11 mouse cellular contexts compared by ENCODE assay signal in genomic region chr3:58582788-58583426, GRCm38 (mm10). TPM values are rescaled to one million over a fixed set of nuclear protein-coding genes. Genes with fewer than 3 reads are reported as not detected.
DNase-seq lines count a peak whose midpoint lies in the region; ATAC-seq lines count a peak whose summit lies in the region.
"Had no signal": no experiment of that assay in that cellular context is flagged by ENCODE, and none has a peak within 500 bp of the region (broad histone marks: within the 10 kb centered on the region; RNA-seq: fewer than 3 reads in every experiment).

No protein-coding gene starts in this region.

- no peak overlapping the region for H3K9ac ChIP-seq in liver, embryonic 16.5 days (ENCODE audit: low read depth, low read length)
- H3K9ac ChIP-seq: lung, embryonic 15.5 days had no signal

- peak; percentile 70 for ATAC-seq in erythroblast, adult 5-6 weeks (replicated peaks; ENCODE audit: low FRiP score, poor library complexity, severe bottlenecking)
- ATAC-seq in liver, embryonic 16.5 days (ENCODE audit: low read depth), result peak; percentile 61
- ATAC-seq: hindbrain, postnatal 0 days had no signal

- H3K9me3 ChIP-seq in liver, embryonic 16.5 days (replicated peaks; ENCODE audit: control insufficient read depth, low read length), result no peaks in the 10 kb centered on the region
- H3K9me3 ChIP-seq: heart, embryonic 10.5 days; lung, embryonic 15.5 days had no signal

- H3K4me3 ChIP-seq in liver, embryonic 16.5 days (ENCODE audit: low read depth, low read length), result no peak overlapping the region
- H3K4me3 ChIP-seq: heart, embryonic 10.5 days; lung, embryonic 15.5 days had no signal

- WGBS in liver, embryonic 16.5 days (ENCODE audit: insufficient replicate concordance), result 46% methylated on average over 5 of the region's 5 CpGs

- H3K36me3 ChIP-seq in liver, embryonic 16.5 days (ENCODE audit: control insufficient read depth, insufficient read depth), result peaks cover 9% of the 10 kb centered on the region; the same call in 1 of the 2 replicates

- 0 out of 2 replicates have a peak overlapping the region, but pooled peaks have one; percentile 8 for H3K4me2 ChIP-seq in liver, embryonic 16.5 days (ENCODE audit: low read depth, low read length)
- H3K4me2 ChIP-seq: lung, embryonic 15.5 days had no signal

- H3K27ac ChIP-seq in liver, embryonic 16.5 days (ENCODE audit: low read length), result no peak overlapping the region
- H3K27ac ChIP-seq: heart, embryonic 10.5 days; hindbrain, postnatal 0 days; lung, embryonic 15.5 days had no signal

- no peaks in the 10 kb centered on the region for H3K27me3 ChIP-seq in liver, embryonic 16.5 days (ENCODE audit: control insufficient read depth, insufficient read depth, low read depth, low read length)
- H3K27me3 ChIP-seq: lung, embryonic 15.5 days had no signal

- DNase-seq in 416B (ENCODE audit: low read depth), result peak; percentile 17
- DNase-seq in CD4-positive, CD25-positive, alpha-beta regulatory T cell, adult 2 months (ENCODE audit: low read depth, low spot score), result peak; percentile 48
- no peak for DNase-seq in urinary bladder, postnatal 4 days (ENCODE audit: low spot score in 2 of 2)
- DNase-seq in adrenal gland, adult 8-10 months, result no peak
- no peak for DNase-seq in adrenal gland, adult 2 months
- DNase-seq: cerebellum, postnatal 36 days had no signal

- peaks cover 21% of the 10 kb centered on the region for H3K4me1 ChIP-seq in liver, embryonic 16.5 days (ENCODE audit: control insufficient read depth, low read depth, low read length)

RNA-seq across cellular contexts. Expression of gene Selenot, which starts 6.5 kb away (rescaled TPM):
- total RNA-seq in erythroblast, adult 5-6 weeks (2015; ENCODE audit: low replicate concordance), result 79.7 and 85.5 TPM in 2 replicates
- 109 and 119 TPM in 2 replicates for total RNA-seq in erythroblast, adult 5-6 weeks (2017; ENCODE audit: low replicate concordance)
- 9.7 and 11.7 TPM in 2 replicates for polyA plus RNA-seq in liver, embryonic 16.5 days (2015; fragmentation: Nextera tagmentation; extraction: Ambion mirVana)
- 100 to 1,000 TPM; 128 to 153 (median 139) TPM for total RNA-seq in adrenal gland, adult 8-10 months (2022)
- total RNA-seq in adrenal gland, adult 2 months (2021), result 100 to 1,000 TPM; 125 to 149 TPM
- 23.5 and 26.2 TPM in 2 replicates for polyA plus RNA-seq in adrenal gland, adult 2 months (2012; rRNA removed)

RNA-seq across cellular contexts. Expression of gene Erich6, which starts 54.1 kb away (rescaled TPM):
- total RNA-seq in erythroblast, adult 5-6 weeks (2015; ENCODE audit: low replicate concordance), result not detected in 2 replicates
- total RNA-seq in erythroblast, adult 5-6 weeks (2017; ENCODE audit: low replicate concordance), result not detected in 2 replicates
- polyA plus RNA-seq in liver, embryonic 16.5 days (2015; fragmentation: Nextera tagmentation; extraction: Ambion mirVana), result not detected in 2 replicates
- under 1 TPM in 3 of 4 experiments, not detected in 1; 0.13 to 0.31 (median 0.25) TPM for total RNA-seq in adrenal gland, adult 8-10 months (2022)
- under 1 TPM; 0.12 to 0.21 TPM for total RNA-seq in adrenal gland, adult 2 months (2021)
- not detected in 2 replicates for polyA plus RNA-seq in adrenal gland, adult 2 months (2012; rRNA removed)
- total RNA-seq: hindbrain, postnatal 0 days had no signal
- polyA plus RNA-seq: lung, embryonic 15.5 days had no signal

RNA-seq across cellular contexts. Expression of gene Serp1, which starts 57.2 kb away (rescaled TPM):
- total RNA-seq in erythroblast, adult 5-6 weeks (2015; ENCODE audit: low replicate concordance), result 39.8 and 39.9 TPM in 2 replicates
- total RNA-seq in erythroblast, adult 5-6 weeks (2017; ENCODE audit: low replicate concordance), result 35.8 and 40.0 TPM in 2 replicates
- polyA plus RNA-seq in liver, embryonic 16.5 days (2015; fragmentation: Nextera tagmentation; extraction: Ambion mirVana), result 104 and 105 TPM in 2 replicates
- total RNA-seq in adrenal gland, adult 8-10 months (2022), result 100 to 1,000 TPM in 2 of 4 experiments, 10 to 100 TPM in 2; 95.8 to 126 (median 105) TPM
- total RNA-seq in adrenal gland, adult 2 months (2021), result 100 to 1,000 TPM in 1 of 2 experiments, 10 to 100 TPM in 1; 96.4 to 103 TPM
- polyA plus RNA-seq in adrenal gland, adult 2 months (2012; rRNA removed), result 104 and 105 TPM in 2 replicates

RNA-seq across cellular contexts. Expression of gene Eif2a, which starts 57.3 kb away (rescaled TPM):
- 53.5 and 72.8 TPM in 2 replicates for total RNA-seq in erythroblast, adult 5-6 weeks (2015; ENCODE audit: low replicate concordance)
- total RNA-seq in erythroblast, adult 5-6 weeks (2017; ENCODE audit: low replicate concordance), result 20.9 and 26.5 TPM in 2 replicates
- polyA plus RNA-seq in liver, embryonic 16.5 days (2015; fragmentation: Nextera tagmentation; extraction: Ambion mirVana), result 22.2 and 23.1 TPM in 2 replicates
- total RNA-seq in adrenal gland, adult 8-10 months (2022), result 10 to 100 TPM; 51.6 to 73.1 (median 60.5) TPM
- 10 to 100 TPM; 47.1 to 49.9 TPM for total RNA-seq in adrenal gland, adult 2 months (2021)
- 0.74 and 1.0 TPM in 2 replicates for polyA plus RNA-seq in adrenal gland, adult 2 months (2012; rRNA removed)

Comparison
In these comparisons a context has a peak if more than half of its experiments do, and no peak if none do; other contexts are left out.
1. DNase-seq: peak in 416B (single experiment) and CD4-positive, CD25-positive, alpha-beta regulatory T cell, adult 2 months (single experiment); none in urinary bladder, postnatal 4 days (0 of 2), adrenal gland, adult 8-10 months (single experiment) and adrenal gland, adult 2 months (single experiment).